Mouse (Mus musculus): ENCODE results near the gene Zfp750. TPM values are rescaled to one million over a fixed set of nuclear protein-coding genes. Genes with fewer than 3 reads are reported as not detected.

The Zfp750 gene
- polyA plus RNA-seq, 1 experiment from 2014 or later = 0.58 TPM

- Histone ChIP-seq H3K9me3 (ENCODE audit: control insufficient read depth, low read length) (no peaks in the 10 kb centered on the region), H3K4me2 (ENCODE audit: low read depth) (no peak overlapping the region), H3K27ac (ENCODE audit: low read depth, low read length) (no peak overlapping the region), H3K4me1 (ENCODE audit: control insufficient read depth, insufficient read depth, low read length) (no peaks in the 10 kb centered on the region), H3K4me3 (ENCODE audit: low read depth, low read length) (no peak overlapping the region), H3K9ac (ENCODE audit: low read length) (no peak overlapping the region), H3K36me3 (ENCODE audit: control insufficient read depth, insufficient read depth, low read length) (no peaks in the 10 kb centered on the region), H3K27me3 (ENCODE audit: control insufficient read depth, insufficient read depth, low read length) (no peaks in the 10 kb centered on the region)
- ATAC-seq (ENCODE audit: insufficient read depth, low FRiP score, low TSS enrichment) (no peak), DNase-seq (ENCODE audit: low spot score) (no peak)
- WGBS = 88% methylated on average over 7 of the region's 7 CpGs
Measured at GRCm38 (mm10) chr11:121519703-121520102, 570 bp upstream of the Zfp750 start.

- no peak overlapping the region for H3K27ac ChIP-seq (ENCODE audit: low read depth, low read length)
- no peaks in the 10 kb centered on the region for H3K36me3 ChIP-seq (ENCODE audit: control insufficient read depth, insufficient read depth, low read length)
- no peaks in the 10 kb centered on the region for H3K4me1 ChIP-seq (ENCODE audit: control insufficient read depth, insufficient read depth, low read length)
- DNase-seq (ENCODE audit: low spot score) (no peak), ATAC-seq (ENCODE audit: insufficient read depth, low FRiP score, low TSS enrichment) (no peak)
- no peak overlapping the region for H3K9ac ChIP-seq (ENCODE audit: low read length)
- no peaks in the 10 kb centered on the region for H3K9me3 ChIP-seq (ENCODE audit: control insufficient read depth, low read length)
- 69% methylated on average over 17 of the region's 17 CpGs for WGBS
- no peak overlapping the region for H3K4me3 ChIP-seq (ENCODE audit: low read depth, low read length)
- H3K27me3 ChIP-seq (ENCODE audit: control insufficient read depth, insufficient read depth, low read length) = no peaks in the 10 kb centered on the region
- H3K4me2 ChIP-seq (ENCODE audit: low read depth) = no peak overlapping the region
Measured at GRCm38 (mm10) chr11:121517687-121518465, 1.3 kb downstream of the Zfp750 start.

DNA sequence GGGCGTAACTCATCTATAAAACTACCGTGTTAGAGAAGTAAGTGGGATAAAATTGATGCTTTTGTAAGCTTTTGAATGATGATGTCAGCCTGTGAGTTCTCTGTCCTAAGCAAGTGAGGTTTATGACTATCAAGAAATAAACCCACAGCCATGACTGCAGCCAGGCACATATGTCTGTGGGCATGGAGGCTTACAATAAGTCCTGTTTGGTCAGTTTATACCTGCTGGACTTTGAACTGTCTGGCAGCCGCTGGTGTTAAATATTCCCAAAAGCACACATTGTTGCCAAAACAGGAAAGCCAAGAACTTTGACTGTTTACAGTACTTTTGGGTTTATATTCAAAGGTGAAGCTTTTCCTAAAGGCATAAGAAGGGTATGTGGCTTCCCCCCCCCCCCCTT, 2.2 kb downstream of the Zfp750 start:
- H3K4me2 ChIP-seq (ENCODE audit: low read depth) = no peak overlapping the region
- H3K36me3 ChIP-seq (ENCODE audit: control insufficient read depth, insufficient read depth, low read length) = no peaks in the 10 kb centered on the region
- no peaks in the 10 kb centered on the region for H3K27me3 ChIP-seq (ENCODE audit: control insufficient read depth, insufficient read depth, low read length)
- ATAC-seq (ENCODE audit: insufficient read depth, low FRiP score, low TSS enrichment) = no peak
- no peak for DNase-seq (ENCODE audit: low spot score)
- no peaks in the 10 kb centered on the region for H3K4me1 ChIP-seq (ENCODE audit: control insufficient read depth, insufficient read depth, low read length)
- H3K9me3 ChIP-seq (ENCODE audit: control insufficient read depth, low read length) = no peaks in the 10 kb centered on the region
- H3K4me3 ChIP-seq (ENCODE audit: low read depth, low read length) = no peak overlapping the region
- H3K27ac ChIP-seq (ENCODE audit: low read depth, low read length) = no peak overlapping the region
- WGBS = 84% methylated on average over 3 of the region's 3 CpGs
- no peak overlapping the region for H3K9ac ChIP-seq (ENCODE audit: low read length)

DNA sequence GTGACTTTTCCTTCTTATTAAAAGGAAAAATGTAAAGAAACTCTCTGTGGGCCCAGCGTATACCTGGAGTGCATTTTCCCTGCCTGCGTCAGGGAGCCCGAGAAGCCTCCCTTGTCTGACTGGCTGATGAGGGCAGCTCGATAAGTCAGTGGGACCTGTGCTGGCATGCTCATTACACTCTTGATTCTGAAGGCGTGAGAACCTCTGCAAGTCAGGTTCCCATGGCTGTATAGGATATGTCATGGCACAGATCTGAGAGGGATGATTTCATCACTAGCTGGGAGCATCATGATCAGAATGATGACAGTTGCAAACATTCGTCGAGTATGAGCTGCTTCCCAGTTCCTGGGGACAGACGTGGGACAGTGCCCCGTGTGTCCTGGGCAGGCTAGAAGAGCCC, 3.1 kb downstream of the Zfp750 start:
- Histone ChIP-seq H3K4me2 (ENCODE audit: low read depth) (no peak overlapping the region), H3K9me3 (ENCODE audit: control insufficient read depth, low read length) (no peaks in the 10 kb centered on the region), H3K4me3 (ENCODE audit: low read depth, low read length) (no peak overlapping the region), H3K4me1 (ENCODE audit: control insufficient read depth, insufficient read depth, low read length) (no peaks in the 10 kb centered on the region), H3K27me3 (ENCODE audit: control insufficient read depth, insufficient read depth, low read length) (no peaks in the 10 kb centered on the region), H3K27ac (ENCODE audit: low read depth, low read length) (no peak overlapping the region), H3K36me3 (ENCODE audit: control insufficient read depth, insufficient read depth, low read length) (no peaks in the 10 kb centered on the region), H3K9ac (ENCODE audit: low read length) (no peak overlapping the region)
- 86% methylated on average over 9 of the region's 9 CpGs for WGBS
- DNase-seq (ENCODE audit: low spot score) (no peak), ATAC-seq (ENCODE audit: insufficient read depth, low FRiP score, low TSS enrichment) (no peak)

DNA sequence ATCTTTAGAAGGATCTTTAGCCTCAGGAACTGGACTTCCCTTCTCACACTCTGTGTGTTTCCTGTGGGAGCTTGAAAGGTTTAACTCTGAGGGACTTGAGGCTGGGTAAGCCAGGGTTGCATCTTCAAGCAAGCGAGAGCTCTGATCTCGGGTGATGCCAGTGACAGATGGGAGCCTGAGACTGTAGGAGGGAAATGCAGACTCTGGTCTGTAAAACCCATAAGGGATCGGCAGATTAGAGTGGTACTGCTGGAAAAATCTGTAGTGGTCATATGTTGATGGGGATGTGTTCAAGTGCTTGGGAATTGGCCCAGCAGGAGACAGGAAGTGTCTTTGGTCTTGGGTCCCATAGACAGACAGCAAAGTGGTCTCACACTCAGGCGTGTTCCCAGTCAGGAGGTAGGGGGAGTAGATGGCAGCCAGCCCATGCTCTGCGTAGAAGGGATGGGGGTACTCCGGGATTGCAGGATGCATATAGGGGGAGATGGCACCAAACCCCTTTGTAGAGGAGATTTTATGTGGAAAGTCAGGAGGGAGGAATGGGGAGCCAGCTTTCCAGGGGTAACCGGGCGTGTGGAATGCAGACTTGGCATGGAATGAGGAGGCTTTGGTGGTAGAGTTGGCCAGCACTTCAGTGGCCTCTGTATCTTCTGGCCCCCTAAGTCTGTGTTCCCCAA, 6.1 kb downstream of the Zfp750 start:
- 91% methylated on average over 8 of the region's 8 CpGs for WGBS
- no peak overlapping the region for H3K27ac ChIP-seq (ENCODE audit: low read depth, low read length)
- no peaks in the 10 kb centered on the region for H3K4me1 ChIP-seq (ENCODE audit: control insufficient read depth, insufficient read depth, low read length)
- H3K27me3 ChIP-seq (ENCODE audit: control insufficient read depth, insufficient read depth, low read length) = no peaks in the 10 kb centered on the region
- no peaks in the 10 kb centered on the region for H3K36me3 ChIP-seq (ENCODE audit: control insufficient read depth, insufficient read depth, low read length)
- DNase-seq (ENCODE audit: low spot score) (no peak), ATAC-seq (ENCODE audit: insufficient read depth, low FRiP score, low TSS enrichment) (no peak)
- H3K4me3 ChIP-seq (ENCODE audit: low read depth, low read length) = no peak overlapping the region
- no peak overlapping the region for H3K9ac ChIP-seq (ENCODE audit: low read length)
- no peak overlapping the region for H3K4me2 ChIP-seq (ENCODE audit: low read depth)
- H3K9me3 ChIP-seq (ENCODE audit: control insufficient read depth, low read length) = no peaks in the 10 kb centered on the region

GRCm38 (mm10) chr11:121510512-121511246, 8.5 kb downstream of the Zfp750 start:
- Histone ChIP-seq H3K9ac (ENCODE audit: low read length) (no peak overlapping the region), H3K36me3 (ENCODE audit: control insufficient read depth, insufficient read depth, low read length) (no peaks in the 10 kb centered on the region), H3K4me1 (ENCODE audit: control insufficient read depth, insufficient read depth, low read length) (no peaks in the 10 kb centered on the region), H3K4me2 (ENCODE audit: low read depth) (no peak overlapping the region), H3K9me3 (ENCODE audit: control insufficient read depth, low read length) (no peaks in the 10 kb centered on the region), H3K4me3 (ENCODE audit: low read depth, low read length) (no peak overlapping the region), H3K27ac (ENCODE audit: low read depth, low read length) (no peak overlapping the region), H3K27me3 (ENCODE audit: control insufficient read depth, insufficient read depth, low read length) (no peaks in the 10 kb centered on the region)
- WGBS = 82% methylated on average over 9 of the region's 9 CpGs
- ATAC-seq (ENCODE audit: insufficient read depth, low FRiP score, low TSS enrichment) (no peak), DNase-seq (ENCODE audit: low spot score) (no peak)

- Histone ChIP-seq H3K27ac (ENCODE audit: low read depth, low read length) (no peak overlapping the region), H3K9me3 (ENCODE audit: control insufficient read depth, low read length) (no peaks in the 10 kb centered on the region), H3K4me3 (ENCODE audit: low read depth, low read length) (no peak overlapping the region), H3K36me3 (ENCODE audit: control insufficient read depth, insufficient read depth, low read length) (no peaks in the 10 kb centered on the region), H3K4me1 (ENCODE audit: control insufficient read depth, insufficient read depth, low read length) (no peaks in the 10 kb centered on the region), H3K9ac (ENCODE audit: low read length) (no peak overlapping the region), H3K4me2 (ENCODE audit: low read depth) (no peak overlapping the region), H3K27me3 (ENCODE audit: control insufficient read depth, insufficient read depth, low read length) (no peaks in the 10 kb centered on the region)
- WGBS = 84% methylated on average over 4 of the region's 4 CpGs
- DNase-seq (ENCODE audit: low spot score) (no peak), ATAC-seq (ENCODE audit: insufficient read depth, low FRiP score, low TSS enrichment) (no peak)
Measured at GRCm38 (mm10) chr11:121508478-121508877, 10.7 kb downstream of the Zfp750 start.

- Histone ChIP-seq H3K9me3 (ENCODE audit: control insufficient read depth, low read length) (no peaks in the 10 kb centered on the region), H3K27me3 (ENCODE audit: control insufficient read depth, insufficient read depth, low read length) (no peaks in the 10 kb centered on the region), H3K27ac (ENCODE audit: low read depth, low read length) (no peak overlapping the region), H3K4me1 (ENCODE audit: control insufficient read depth, insufficient read depth, low read length) (no peaks in the 10 kb centered on the region), H3K9ac (ENCODE audit: low read length) (no peak overlapping the region), H3K4me2 (ENCODE audit: low read depth) (no peak overlapping the region), H3K4me3 (ENCODE audit: low read depth, low read length) (no peak overlapping the region), H3K36me3 (ENCODE audit: control insufficient read depth, insufficient read depth, low read length) (0 out of 2 replicates have a peak, but pooled peaks cover 2% of the 10 kb centered on the region)
- WGBS = 87% methylated on average over 4 of the region's 4 CpGs
- ATAC-seq (ENCODE audit: insufficient read depth, low FRiP score, low TSS enrichment) (no peak), DNase-seq (ENCODE audit: low spot score) (no peak)
Measured at GRCm38 (mm10) chr11:121502000-121502860, 16.9 kb downstream of the Zfp750 start.

Measured in neural tube, embryonic 11.5 days (tissue).